Mouse (Mus musculus) left cerebral cortex, postnatal 10 days (tissue): ENCODE measurements around the gene Ubald1. TPM values are rescaled to one million over a fixed set of nuclear protein-coding genes. Genes with fewer than 3 reads are reported as not detected.

Experiments used
- DNase-seq, 2 experiments: peaks; one replicate each; pipeline ENCODE4 v3.0.0; 2021 to 2022; ENCODE audit warnings: low spot score in 2 of 2, mixed read lengths in 1 of 2; ENCODE audit errors: extremely low spot score in 1 of 2
- intact Hi-C: fragments of 180-260 bp; cut with DNase I; formaldehyde crosslinking; loops from one replicate; pipeline ENCODE4 v1.15.1; 2025
- total RNA-seq, 2 experiments: library from RNA; stranded (reverse); gene quantifications; 2 replicates each; pipeline ENCODE4 v1.2.3; 2021

Ubald1 gene
- total RNA-seq, 2 experiments from 2014 or later: 70.4 to 70.6 TPM

DNA sequence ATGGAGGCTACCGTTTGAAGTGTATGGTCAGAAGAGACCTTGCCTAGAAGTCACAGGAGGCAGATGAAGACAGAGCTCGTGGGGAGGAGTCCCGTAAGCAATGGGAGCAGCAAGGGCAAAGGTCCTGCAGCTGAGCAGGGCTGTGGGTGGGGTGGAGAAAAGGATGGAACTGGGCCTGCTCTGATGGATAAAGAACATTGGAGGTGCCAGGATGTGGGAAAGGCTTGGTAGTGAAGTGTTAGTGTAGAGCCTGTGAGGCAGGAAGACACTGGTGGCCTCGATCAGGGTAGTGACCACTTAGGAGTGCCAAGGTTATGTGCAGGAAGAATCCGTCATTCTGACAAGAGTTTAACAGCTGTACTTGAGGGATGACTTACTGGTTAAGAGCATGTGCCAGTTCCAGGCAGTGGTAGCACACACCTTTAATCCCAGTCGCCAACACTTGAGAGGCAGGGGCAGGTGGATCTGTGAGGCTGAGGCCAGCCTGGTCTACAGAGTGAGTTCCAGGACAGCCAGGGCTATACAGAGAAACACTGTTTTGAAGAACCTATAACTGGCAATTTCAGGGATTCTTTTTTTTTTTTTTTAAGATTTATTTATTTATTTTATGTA lies 23.5 kb upstream of the Ubald1 start:
- no peak for DNase-seq
- intact Hi-C loops: no loop called here

DNA sequence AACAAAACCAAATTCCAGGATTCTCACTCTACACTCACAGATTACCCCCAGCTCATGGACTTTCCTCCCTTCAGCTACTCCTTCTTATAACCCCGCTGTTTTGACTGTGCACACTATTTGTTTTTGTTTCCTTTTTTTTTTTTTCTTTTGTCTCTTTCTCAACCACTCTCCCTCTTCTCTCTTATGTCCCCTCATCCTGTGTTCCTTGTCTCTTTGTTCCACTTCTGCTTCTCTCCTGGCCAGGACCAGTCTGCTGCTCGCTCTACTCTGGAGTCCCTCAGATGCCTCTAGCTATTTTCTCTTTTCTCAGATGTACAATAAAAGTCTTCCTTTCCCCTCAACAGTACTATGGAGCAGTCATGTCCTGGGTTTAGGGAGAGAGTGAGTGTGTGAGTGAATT lies 22.3 kb upstream of the Ubald1 start:
- intact Hi-C loops: no loop called here
- no peak for DNase-seq

- intact Hi-C loops: no loop called here
- DNase-seq: no peak
These were observed 21.1 kb upstream of the Ubald1 start for GRCm38 (mm10) chr16:4901167-4901566.

DNA sequence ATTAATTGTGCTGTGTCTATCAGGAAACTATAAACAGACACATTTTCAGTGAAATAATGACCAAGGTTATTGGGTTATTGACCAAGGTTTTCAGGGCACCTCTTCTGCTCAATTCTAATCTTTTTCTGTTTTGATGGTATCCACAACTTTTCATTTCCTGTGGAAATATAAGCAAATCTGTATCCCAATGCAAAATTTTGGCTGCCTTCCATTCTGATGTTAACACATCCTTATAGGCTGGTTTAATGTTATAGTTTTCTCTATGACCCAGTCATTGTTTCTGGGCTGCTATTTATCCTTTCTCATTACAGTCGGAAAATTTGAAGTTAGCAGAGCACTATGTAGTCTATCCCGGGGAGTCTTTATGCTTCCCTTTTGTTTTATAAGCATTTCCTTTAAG lies 19.6 kb upstream of the Ubald1 start:
- DNase-seq: no peak
- intact Hi-C loops: no loop called here

- intact Hi-C loops: no loop called here
- DNase-seq: no peak
These were observed 18.8 kb upstream of the Ubald1 start for GRCm38 (mm10) chr16:4898881-4899280.

DNA sequence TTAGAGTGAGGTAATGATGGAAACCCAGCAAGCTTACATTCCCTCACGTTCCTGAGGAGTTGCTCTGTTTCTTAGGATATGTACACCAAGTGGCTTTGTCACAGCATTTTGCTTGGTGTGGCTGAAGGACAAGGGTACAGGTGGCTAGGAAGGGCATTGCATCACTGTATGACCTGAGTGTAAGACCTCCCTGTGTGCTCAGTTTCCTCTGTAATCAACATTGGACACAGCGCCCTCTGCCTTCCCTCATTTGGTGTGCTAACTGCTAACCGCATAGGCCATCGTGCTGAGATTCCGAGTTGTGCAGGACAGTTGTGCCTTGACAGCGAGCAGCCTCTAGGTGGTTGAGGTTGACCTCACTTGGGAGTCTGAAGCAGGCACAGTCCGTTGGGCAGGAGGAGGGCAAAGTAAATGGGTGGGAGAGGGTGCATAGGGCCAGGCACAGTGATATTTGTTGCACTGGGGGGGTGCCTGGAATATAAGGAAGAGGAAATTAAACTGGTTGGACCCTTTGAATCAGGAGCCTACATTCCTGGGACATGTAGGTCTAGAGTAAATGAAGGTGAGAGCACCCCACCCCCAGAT lies 17.1 kb upstream of the Ubald1 start:
- intact Hi-C loops: no loop called here
- DNase-seq: no peak

DNA sequence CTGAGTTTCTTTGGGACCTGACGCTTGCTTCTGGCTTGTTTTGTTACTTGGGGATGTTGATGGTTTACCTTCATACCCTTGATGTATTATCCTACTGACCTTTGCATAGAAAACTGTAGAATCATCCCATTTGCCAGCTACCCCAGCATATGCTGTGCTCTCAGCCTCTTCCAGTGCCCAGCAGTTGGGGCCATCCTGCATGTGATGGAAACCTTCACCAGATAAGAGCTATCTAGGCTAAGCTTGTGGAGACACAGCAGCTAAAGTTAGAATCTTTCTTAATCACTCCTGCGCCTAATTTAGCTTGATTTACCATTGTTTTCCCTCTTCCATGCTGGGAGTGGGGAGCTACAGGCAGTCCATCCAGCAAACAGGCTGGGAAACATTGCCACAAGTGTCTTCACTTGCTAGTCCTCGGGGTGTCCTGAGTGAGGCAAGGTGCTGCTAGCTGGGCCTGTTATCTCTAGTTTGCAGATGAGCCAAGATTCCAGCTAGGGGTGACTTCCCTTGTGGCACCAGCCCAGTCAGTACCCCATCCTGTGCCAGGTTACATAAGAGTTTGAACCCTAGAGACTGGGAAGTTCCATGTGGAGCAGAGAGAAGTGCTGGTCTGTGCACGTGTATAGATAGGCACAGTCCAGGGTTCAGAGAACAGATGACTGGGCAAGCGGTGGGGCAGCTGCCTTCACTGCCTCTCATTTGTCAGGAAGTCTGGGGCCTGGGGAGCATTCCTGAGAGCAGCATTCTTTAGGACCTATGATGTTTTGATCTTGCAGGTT lies 16.3 kb upstream of the Ubald1 start:
- no peak for DNase-seq
- intact Hi-C loops: no loop called here

DNA sequence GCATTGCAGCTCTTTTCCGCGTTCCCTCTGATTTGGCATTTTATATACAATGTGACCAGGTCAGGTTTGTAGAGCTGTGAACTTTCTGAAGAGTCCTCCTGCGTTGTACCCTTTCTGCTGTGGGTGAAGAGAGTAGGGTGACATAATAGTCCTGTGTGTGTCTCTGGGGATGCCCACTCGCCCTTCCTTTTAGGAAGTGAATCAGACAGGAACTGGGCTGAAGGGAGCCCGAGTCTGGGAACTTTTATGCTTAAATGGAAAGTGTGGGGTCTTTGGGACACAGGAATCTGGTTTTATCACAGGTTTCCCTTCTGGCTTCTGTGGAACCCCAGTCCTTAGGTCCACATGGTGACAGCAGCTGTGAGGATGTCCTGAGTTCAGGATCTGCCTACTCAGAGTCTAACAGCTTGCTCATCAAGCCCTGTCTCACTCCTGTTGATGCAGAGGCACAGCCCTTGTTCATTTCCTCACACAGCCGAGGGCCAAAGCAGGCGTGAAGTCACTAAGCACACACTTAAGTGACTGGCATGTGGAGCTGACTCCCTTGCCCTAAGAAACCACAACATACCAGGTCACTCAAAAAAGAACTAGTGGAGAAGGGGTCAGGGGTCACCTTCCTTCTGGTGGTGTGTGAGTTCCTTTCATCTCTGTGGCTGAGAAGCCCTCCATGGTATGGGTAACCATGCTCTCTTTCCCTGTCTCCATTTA lies 14.2 kb upstream of the Ubald1 start:
- intact Hi-C loops: no loop called here
- no peak for DNase-seq

GRCm38 (mm10) chr16:4892171-4892570 lies 12.1 kb upstream of the Ubald1 start:
- intact Hi-C loops: no loop called here
- DNase-seq: no peak

GRCm38 (mm10) chr16:4890201-4890709 lies 10.1 kb upstream of the Ubald1 start:
- intact Hi-C loops: no loop called here
- DNase-seq: no peak

DNA sequence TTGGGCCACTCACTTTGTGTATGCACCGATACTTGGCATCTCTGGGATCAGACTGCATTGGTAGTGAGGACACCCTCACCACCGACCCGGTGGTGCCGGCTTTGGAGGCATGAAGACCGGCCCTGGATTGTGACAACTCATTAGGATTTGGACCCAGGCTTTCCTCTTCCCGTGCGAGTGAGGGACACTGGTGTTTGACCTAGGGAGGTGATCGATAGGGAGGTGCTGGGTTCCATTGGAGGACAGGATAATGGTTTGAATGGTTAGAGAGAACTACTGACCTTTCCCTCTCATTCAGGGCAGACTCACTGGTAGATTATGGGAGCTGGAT lies 6.5 kb upstream of the Ubald1 start:
- intact Hi-C loops: no loop called here
- DNase-seq: no peak

DNA sequence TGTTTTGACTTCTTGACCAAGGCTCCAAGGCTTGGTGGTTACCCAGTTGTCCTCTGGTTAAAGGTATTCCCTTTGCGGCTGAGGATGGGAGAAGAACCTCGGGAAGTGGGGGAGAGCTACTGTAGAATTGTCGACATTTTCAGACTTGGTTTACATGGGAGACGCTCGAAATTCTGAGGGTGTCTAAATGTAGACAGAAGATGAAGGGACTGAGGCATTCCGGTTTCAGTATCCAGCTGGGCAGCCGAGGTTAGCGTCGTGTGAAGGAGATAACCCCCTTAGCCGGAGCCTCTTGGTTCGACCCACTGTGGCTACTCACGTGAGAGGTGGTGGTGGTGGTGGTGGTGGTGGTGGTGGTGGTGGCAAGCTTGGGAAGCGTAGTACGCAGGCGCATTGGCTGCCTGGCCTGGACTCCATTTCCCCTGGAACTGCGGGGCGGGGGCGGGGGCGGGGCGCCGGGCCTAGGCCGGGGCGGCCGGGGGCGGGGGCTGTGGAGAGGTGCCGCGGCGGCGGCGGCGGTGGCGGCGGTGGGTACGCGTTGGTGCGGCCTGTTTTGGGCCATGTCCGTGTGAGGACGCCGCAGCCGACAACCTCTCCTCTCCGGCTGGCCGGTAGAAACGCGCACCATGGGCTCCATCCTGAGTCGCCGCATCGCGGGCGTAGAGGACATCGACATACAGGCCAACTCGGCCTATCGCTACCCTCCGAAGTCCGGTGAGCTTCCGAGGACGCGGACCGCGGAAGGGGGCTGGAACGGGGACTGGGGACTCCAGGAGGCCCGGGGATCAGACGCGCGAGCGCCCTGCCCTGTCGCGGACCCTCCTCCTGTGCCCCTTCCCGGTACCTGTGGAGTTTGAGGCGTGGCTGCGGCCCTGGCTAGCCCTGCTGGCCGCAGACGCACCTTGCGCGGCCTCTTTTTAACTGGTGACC lies 5.9 kb upstream of the Ubald1 start, which contains the start of gene Mgrn1:
Gene Mgrn1, plus strand, starts transcription at position 490 of the 930 bp plus-strand sequence.
- peak; percentile 84 to 94 for DNase-seq
- intact Hi-C loops: no loop called here

GRCm38 (mm10) chr16:4884930-4885329 lies 4.8 kb upstream of the Ubald1 start:
- no peak for DNase-seq
- intact Hi-C loops: no loop called here

DNA sequence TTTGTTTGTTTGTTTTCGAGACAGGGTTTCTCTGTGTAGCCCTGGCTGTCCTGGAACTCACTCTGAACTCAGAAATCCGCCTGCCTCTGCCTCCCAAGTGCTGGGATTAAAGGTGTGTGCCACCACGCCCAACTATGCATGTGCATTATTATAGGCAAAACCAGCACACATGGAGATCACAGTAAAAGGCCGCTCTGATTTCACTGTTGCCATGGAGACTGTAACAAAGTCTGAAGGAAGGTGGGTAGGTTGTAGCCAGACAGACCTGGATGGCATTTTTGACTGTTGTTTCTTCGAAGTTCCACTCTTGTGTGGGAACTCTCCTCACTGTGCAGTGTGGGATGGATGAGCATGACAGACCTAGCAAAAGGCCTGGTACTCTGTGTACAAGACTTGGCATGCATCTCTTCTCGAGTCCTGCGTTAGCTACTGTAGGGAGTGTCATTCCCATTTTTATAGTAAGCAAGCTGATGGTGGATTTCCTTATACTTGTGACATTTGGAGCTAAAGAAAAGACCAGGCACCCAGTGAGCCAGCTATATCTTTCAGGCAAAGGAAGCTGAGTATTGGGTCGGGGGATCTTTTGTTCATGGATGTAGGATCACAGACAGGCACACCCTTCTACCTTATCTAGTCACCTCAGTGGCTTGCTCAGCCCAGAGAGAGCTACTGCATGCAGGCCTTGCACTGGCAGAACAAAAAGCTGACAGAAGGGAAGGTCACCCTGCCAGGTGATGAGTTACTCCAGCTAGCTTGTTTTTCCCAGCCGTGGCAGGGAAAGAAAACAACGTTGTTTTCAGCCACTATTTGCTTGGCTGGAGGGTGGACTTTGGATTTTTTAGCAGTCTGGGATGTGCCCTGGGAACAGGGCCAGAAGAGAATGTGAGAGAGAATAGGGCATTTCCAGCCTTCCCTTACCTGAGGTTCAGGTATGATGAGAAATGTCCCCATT lies 1.6 kb upstream of the Ubald1 start:
- no peak for DNase-seq
- intact Hi-C loops: no loop called here

DNA sequence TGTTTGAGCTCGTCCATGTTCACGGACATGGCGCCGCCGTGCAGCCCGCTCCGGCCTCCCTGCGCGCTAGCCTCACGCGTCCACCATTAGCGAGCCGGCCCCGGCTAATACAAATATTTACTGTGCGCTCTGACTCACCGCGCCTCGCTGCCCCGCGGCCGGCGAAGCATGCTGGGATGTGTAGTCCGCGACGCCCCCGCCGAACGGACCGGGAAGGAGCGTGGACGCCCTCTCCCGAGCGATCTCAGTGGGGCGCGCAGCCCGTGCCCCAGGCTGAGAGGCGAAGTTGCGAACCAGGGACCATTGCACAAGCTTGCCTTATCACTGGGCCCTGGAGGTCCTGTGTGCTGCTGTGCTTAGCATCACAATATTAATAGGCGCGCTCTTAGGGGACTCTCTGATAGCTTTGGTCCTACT lies 399 bp downstream of the Ubald1 start:
- DNase-seq: peak; percentile 88 to 95
- intact Hi-C loops: no loop called here

GRCm38 (mm10) chr16:4879101-4879707 lies 911 bp downstream of the Ubald1 start:
- peak in 1 of 2 experiments; percentile 84 for DNase-seq
- intact Hi-C loops: no loop called here
